Mouse (Mus musculus) frontal cortex, postnatal 14 days (tissue): ENCODE results near the gene Gm10306.

Experiments
- DNase-seq, 2 experiments: peaks; one replicate each; pipeline ENCODE4 v3.0.0; 2022; ENCODE audit warnings: low spot score in 2 of 2

Gm10306 gene

GRCm38 (mm10) chr4:94556265-94557054 lies at the start of gene Gm10306, which contains the start of gene Caap1:
TSS of gene Gm10306 (plus strand) at chr4:94556546.
TSS of gene Caap1 (minus strand) at chr4:94556796.
- DNase-seq: peak; percentile 83 to 92

GRCm38 (mm10) chr4:94515366-94515765 lies 41.0 kb upstream of the Gm10306 start:
- DNase-seq: no peak

GRCm38 (mm10) chr4:94517631-94518030 lies 38.7 kb upstream of the Gm10306 start:
- peak; percentile 10 to 24 for DNase-seq

- DNase-seq: no peak
Measured at GRCm38 (mm10) chr4:94523321-94523720, 33.0 kb upstream of the Gm10306 start.

- no peak for DNase-seq
Measured at GRCm38 (mm10) chr4:94529448-94529847, 26.9 kb upstream of the Gm10306 start.

- DNase-seq: no peak
Measured at GRCm38 (mm10) chr4:94533205-94533604, 23.1 kb upstream of the Gm10306 start.

- DNase-seq: no peak
Measured at GRCm38 (mm10) chr4:94543041-94543440, 13.3 kb upstream of the Gm10306 start.

GRCm38 (mm10) chr4:94544321-94544720 lies 12.0 kb upstream of the Gm10306 start:
- DNase-seq: no peak

- DNase-seq: no peak
Measured at GRCm38 (mm10) chr4:94554955-94555494, 1.3 kb upstream of the Gm10306 start.

- DNase-seq: no peak
Measured at GRCm38 (mm10) chr4:94557145-94557544, 799 bp downstream of the Gm10306 start.

GRCm38 (mm10) chr4:94559266-94559665 lies 2.9 kb downstream of the Gm10306 start:
- DNase-seq: no peak

GRCm38 (mm10) chr4:94560316-94560715 lies 4.0 kb downstream of the Gm10306 start:
- no peak for DNase-seq

- no peak for DNase-seq
Measured at GRCm38 (mm10) chr4:94561954-94562648, 5.8 kb downstream of the Gm10306 start.

GRCm38 (mm10) chr4:94564297-94564696 lies 8.0 kb downstream of the Gm10306 start:
- DNase-seq: no peak

- DNase-seq: no peak
Measured at GRCm38 (mm10) chr4:94572677-94573076, 16.3 kb downstream of the Gm10306 start.

- no peak for DNase-seq
Measured at GRCm38 (mm10) chr4:94591765-94592381, 35.5 kb downstream of the Gm10306 start.

GRCm38 (mm10) chr4:94592709-94593108 lies 36.4 kb downstream of the Gm10306 start:
- DNase-seq: no peak

- DNase-seq: no peak
Measured at GRCm38 (mm10) chr4:94601395-94601794, 45.0 kb downstream of the Gm10306 start.

GRCm38 (mm10) chr4:94602496-94603030 lies 46.2 kb downstream of the Gm10306 start:
- no peak for DNase-seq

GRCm38 (mm10) chr4:94603031-94603629 lies 46.8 kb downstream of the Gm10306 start, which contains the start of gene Plaa:
TSS of gene Plaa (minus strand) at chr4:94603244.
- peak; percentile 87 to 90 for DNase-seq

GRCm38 (mm10) chr4:94604452-94605019 lies 48.2 kb downstream of the Gm10306 start:
- DNase-seq: no peak
